Mouse (Mus musculus) fibroblast of lung, adult 2 months (primary cell): ENCODE data around the gene Tnfrsf1a.

Experiments used
- DNase-seq: peaks from one replicate; pipeline ENCODE4 v3.0.0-alpha.2; 2011; ENCODE audit warnings: low read depth

Tnfrsf1a gene

GRCm38 (mm10) chr6:125354352-125355151 is 5.4 kb downstream of the Tnfrsf1a start:
- peak; percentile 80 for DNase-seq

DNA sequence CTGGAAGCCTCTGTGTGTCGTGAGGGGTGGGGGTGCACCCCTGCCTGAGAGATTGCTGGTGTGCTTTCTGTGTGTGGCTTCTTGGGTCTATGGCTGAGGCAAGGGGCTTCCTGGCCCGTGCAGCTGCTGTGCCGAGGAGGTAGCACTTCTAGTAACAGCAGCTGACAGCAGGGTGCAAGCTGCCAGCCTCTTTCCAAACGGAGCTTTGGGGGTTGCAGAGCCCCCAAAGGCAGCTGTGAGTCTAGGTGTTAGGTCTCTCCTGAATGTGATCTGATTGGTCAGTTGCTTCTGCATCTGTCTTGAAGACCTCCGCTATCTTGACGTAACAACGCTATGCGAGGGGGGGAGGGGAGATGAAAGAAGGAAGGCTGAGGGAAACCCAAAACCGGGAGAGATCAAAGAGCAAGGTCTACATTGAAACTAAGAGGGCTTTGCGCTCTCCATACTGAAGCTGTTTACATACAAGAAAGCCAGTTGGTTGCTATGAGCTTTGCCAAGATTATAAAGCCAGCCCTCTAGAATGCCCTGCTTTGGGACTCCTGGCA is 6.1 kb downstream of the Tnfrsf1a start:
- DNase-seq: no peak

DNA sequence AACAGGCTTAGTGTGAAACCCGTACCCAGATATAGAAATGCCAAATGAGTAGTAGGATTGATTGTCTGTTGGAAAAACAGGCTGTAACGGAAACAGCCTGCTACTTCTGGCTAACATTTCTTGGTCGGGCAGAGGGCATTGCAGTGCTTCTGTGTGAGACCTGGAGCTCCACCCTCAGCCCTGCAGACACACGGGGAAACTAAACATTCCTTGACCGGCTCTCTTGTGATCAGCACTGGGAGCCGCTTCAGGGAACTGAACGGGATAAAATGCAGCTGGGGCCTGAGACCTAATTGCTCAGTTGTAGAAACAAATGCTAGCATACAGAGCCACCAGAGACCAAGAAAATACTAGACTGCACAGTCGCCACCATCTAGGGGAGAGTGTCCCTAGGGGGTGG is 7.1 kb downstream of the Tnfrsf1a start:
- DNase-seq: no peak

DNA sequence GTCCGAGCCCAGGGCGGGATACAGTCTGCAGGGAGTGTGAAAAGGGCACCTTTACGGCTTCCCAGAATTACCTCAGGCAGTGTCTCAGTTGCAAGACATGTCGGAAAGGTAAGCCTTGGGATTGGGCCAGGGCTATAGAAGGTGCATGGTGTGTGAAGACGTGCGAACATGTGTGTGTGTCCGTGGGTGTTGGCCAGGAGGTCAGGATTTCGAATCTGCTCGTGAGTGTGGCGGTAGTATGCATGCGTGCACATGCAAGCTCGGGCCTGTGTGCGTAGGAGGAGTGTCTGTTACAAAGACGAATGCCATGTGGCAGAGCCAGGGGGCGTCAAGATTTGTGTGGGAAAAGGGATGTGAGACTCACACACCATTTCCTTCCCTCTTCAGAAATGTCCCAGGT is 8.2 kb downstream of the Tnfrsf1a start:
- DNase-seq: no peak

DNA sequence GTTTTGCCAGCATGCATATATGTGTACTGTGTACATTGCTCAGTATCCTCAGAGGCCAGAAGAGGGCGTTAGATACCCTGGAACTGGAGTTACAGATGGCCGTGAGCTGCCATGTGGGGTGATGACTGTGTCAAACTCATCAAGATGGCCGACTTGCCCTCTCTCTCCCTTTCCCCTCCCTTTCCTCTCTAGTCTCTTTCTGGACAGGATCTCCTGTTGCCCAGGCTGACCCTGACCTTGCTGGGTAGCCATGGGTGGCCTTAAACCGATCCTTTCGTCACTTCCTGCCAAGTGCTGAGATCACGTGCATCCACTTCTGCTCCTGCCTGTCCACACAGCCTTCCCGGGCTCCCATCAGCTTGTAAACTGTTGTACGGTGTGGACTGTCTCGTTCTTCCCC is 10.8 kb downstream of the Tnfrsf1a start:
- no peak for DNase-seq

GRCm38 (mm10) chr6:125360846-125361245 is 11.7 kb downstream of the Tnfrsf1a start:
- no peak for DNase-seq

GRCm38 (mm10) chr6:125361467-125362291 is 12.5 kb downstream of the Tnfrsf1a start:
- DNase-seq: no peak

GRCm38 (mm10) chr6:125363021-125363420 is 13.9 kb downstream of the Tnfrsf1a start:
- no peak for DNase-seq

- no peak for DNase-seq
These were observed 14.5 kb downstream of the Tnfrsf1a start for GRCm38 (mm10) chr6:125363451-125364242.

- DNase-seq: no peak
These were observed 15.3 kb downstream of the Tnfrsf1a start for GRCm38 (mm10) chr6:125364448-125364847.

- DNase-seq: no peak
These were observed 16.4 kb downstream of the Tnfrsf1a start for GRCm38 (mm10) chr6:125365522-125365921.

DNA sequence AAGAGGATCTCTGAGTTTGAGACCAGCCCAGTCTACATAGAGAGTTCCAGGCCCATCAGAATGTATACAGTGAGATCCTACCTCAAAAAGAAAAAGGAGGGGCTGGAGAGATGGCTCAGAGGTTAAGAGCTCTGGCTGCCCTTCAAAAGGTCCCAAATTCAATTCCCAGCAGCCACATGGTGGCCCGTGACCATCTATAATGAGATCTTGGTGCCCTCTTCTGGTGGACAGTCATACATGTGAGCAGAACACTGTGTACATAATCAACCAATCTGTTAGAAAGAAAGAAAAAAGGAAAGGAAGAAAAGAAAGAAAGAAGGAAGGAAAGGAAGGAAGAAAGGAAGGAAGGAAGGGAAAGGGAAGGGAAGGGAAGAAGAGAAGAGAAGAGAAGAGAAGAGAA is 17.0 kb downstream of the Tnfrsf1a start:
- no peak for DNase-seq

DNA sequence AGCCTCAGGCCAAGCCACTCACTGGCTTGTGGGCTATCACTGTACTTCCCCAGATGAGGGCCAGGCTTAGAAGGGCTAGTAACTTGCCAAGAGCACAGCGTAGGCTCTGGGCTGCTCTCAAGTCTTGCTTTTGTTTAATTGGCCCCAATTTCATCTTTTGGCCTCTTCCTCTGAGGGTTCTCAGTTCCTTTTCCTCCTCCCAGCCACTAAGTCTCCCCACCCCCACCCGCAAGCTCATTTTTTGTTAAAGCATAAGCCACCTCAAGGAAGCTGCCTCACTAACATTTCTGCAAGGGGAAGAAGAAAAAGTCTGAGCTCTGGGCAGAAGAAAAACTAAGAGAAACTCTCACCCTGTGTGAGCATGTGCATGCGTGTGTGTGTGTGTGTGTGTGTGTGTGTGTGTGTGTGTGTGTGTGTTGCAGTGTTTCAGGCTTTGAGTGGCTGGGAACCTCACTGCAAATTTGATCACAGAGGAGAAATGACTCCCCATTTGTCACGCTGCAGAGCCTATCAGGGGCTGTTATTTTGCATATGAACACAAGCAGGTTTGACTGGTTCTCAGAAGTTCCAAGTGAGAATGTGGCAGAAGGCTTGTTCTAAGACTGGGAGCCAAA is 18.7 kb downstream of the Tnfrsf1a start:
- DNase-seq: no peak

DNA sequence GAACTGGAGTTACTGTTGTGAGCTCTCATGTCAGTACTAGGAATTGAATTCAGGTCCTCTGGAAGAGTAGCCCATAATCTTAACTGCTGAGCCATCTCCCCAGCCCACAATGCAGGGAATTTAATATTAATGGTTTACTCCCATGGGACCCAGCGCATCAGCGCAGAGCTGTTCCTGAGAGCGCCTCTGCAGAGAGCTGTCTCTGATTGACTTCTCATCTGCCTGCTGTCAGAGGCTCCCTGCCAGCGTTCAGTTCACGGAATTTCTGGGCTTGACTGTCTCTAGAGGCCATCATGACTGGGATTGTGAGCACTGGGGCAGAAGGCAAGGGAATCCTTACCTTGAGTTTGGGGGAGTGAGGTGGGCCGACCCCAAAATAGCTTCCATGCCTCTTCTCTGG is 27.9 kb downstream of the Tnfrsf1a start:
- DNase-seq: no peak

DNA sequence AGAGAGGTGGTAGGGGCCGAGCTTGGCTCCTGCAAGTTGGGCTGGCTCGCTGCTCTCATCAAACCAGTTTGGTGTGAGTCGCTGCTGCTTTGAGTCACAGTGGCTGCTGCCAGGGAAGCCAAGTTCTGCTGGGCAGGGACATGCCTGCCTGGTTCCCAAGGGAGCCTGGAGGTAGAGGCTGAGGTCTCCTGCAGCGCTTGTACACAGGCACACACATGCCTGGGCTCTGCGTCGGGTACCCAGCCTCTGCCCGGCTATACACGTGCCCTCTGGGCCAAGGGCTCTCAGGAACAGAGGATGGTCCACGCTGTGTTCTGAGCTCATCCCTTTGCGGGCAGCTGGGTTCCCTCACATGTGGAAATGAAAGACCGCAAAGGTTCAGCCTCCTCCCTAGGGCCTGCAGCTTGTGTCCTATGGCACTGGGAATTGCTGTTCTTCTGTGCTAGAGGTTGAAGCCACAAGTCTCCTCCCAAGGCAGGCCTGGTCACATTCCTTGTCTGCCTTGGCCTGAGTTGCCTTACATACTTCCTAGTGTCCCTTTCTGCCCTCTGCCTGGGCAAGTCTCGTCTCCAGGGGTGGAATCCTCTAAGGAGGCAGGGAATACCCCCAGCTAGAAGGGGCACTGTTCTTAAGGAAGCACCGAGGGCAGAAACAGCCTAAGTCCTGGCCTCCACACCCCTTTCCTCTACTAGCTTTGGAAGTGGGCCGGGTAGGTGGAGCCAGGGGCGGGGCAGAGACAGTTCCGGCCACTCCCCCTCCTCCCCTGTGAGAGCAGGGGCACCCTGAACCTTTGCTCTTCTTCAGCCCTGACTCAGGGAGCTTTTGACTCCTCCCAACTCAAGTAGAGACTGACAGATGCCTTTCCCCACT is 28.7 kb downstream of the Tnfrsf1a start:
- peak; percentile 63 for DNase-seq

- no peak for DNase-seq
These were observed 29.5 kb downstream of the Tnfrsf1a start for GRCm38 (mm10) chr6:125378621-125379020.

- no peak for DNase-seq
These were observed 30.6 kb downstream of the Tnfrsf1a start for GRCm38 (mm10) chr6:125379781-125380180.

- no peak for DNase-seq
These were observed 31.5 kb downstream of the Tnfrsf1a start, which contains the start of gene Plekhg6 for GRCm38 (mm10) chr6:125380372-125381360. Plekhg6 (minus strand) TSS chr6:125380793.

DNA sequence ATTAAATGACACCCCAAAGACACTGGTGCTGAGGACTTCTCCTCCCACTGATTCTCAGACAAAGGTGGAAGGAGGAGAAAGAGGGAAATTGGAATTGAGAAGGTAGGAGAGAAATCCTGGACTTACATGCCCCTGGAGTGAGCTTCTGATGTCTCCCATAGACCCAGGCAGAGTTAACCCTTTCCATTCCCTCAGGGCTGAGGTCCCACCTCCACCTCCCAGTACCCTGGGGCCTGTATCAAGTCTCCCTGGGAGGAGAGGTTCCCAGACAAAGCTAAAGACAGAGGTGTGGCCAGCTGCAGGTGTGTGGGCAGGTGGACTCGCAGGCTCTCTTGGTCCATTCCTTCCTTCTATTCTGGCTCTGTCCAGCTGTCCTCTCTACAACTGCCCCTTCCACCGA is 32.9 kb downstream of the Tnfrsf1a start:
- no peak for DNase-seq
